Mouse (Mus musculus) CH12.LX (cell line): ENCODE measurements at regions not wholly inside any gene's neighbourhood (a gene's known extent, or its start where the extent isn't known, plus 50 kb on each side); places are given as distances from the start of the nearest gene placed in this dataset.

Experiments used
- CTCF ChIP-seq, 2 experiments: IDR thresholded peaks in 1 of 2; conservative IDR thresholded peaks in 1 of 2; 2 replicates each; pipeline ENCODE4 v1.5.1; 2011 to 2012; ENCODE audit warnings: low read depth in 2 of 2, low read length in 2 of 2, improper control_type of control experiment in 1 of 2, inconsistent platforms in 1 of 2, mild to moderate bottlenecking in 1 of 2, moderate library complexity in 1 of 2
- E2F4 ChIP-seq: IDR thresholded peaks from 2 replicates; pipeline ENCODE4 v1.6.1; 2011; ENCODE audit warnings: low read depth, low read length, improper control_type of control experiment; ENCODE audit not compliant: insufficient replicate concordance
- MAX ChIP-seq: IDR thresholded peaks from 2 replicates; pipeline ENCODE4 v1.6.1; 2011; ENCODE audit warnings: low read length, improper control_type of control experiment
- NELFE ChIP-seq: IDR thresholded peaks from 2 replicates; pipeline ENCODE4 v1.6.1; 2011; ENCODE audit warnings: low read depth, low read length, improper control_type of control experiment
- POLR2A ChIP-seq: IDR thresholded peaks from 2 replicates; pipeline ENCODE4 v1.6.1; 2011; ENCODE audit warnings: low read depth, mild to moderate bottlenecking, improper control_type of control experiment, low read length
- TBP ChIP-seq: conservative IDR thresholded peaks from 2 replicates; pipeline ENCODE4 v1.6.1; 2011; ENCODE audit warnings: low read depth, low read length, improper control_type of control experiment

- TF ChIP-seq TBP (no peak), POLR2A (no peak), NELFE (no peak), CTCF (conservative IDR thresholded peaks at IDR 0.05 in 1 of 2, IDR thresholded peaks at IDR 0.05 in 1 of 2; ENCODE audit: low read depth in 2 of 2, low read length in 2 of 2) (no peak), MAX (no peak), E2F4 (no peak)
Observed at GRCm38 (mm10) chr5:141189033-141189432, 52.3 kb upstream of the Sdk1 start.
